Mouse (Mus musculus): Measurements from ENCODE around the gene AC124502.3. TPM values are rescaled to one million over a fixed set of nuclear protein-coding genes. Genes with fewer than 3 reads are reported as not detected.

AC124502.3 gene
- polyA plus RNA-seq, 1 experiment from 2014 or later: 3.6 TPM

- no peak overlapping the region for H3K4me2 ChIP-seq
- no peak for ATAC-seq (replicated peaks)
- peaks cover 41% of the 10 kb centered on the region for H3K27me3 ChIP-seq (replicated peaks)
- 0 out of 2 replicates have a peak, but pooled peaks cover 4% of the 10 kb centered on the region for H3K36me3 ChIP-seq (replicated peaks)
- peaks cover 15% of the 10 kb centered on the region for H3K4me1 ChIP-seq
- H3K4me3 ChIP-seq: no peak overlapping the region
- H3K9me3 ChIP-seq: no peaks in the 10 kb centered on the region
- H3K9ac ChIP-seq: no peak overlapping the region
- 28% methylated on average over 25 of the region's 25 CpGs for WGBS
- H3K27ac ChIP-seq: no peak overlapping the region
These were observed 13.6 kb downstream of the AC124502.3 start for GRCm38 (mm10) chr19:5052166-5052822.

GRCm38 (mm10) chr19:5052853-5053252, 14.2 kb downstream of the AC124502.3 start:
- H3K27me3 ChIP-seq (replicated peaks): peaks cover 45% of the 10 kb centered on the region
- no peak for ATAC-seq (replicated peaks)
- 66% methylated on average over 17 of the region's 17 CpGs for WGBS

GRCm38 (mm10) chr19:5053909-5054308, 15.2 kb downstream of the AC124502.3 start:
- Histone ChIP-seq H3K4me3 (no peak overlapping the region), H3K9ac (no peak overlapping the region), H3K27ac (no peak overlapping the region), H3K4me2 (no peak overlapping the region), H3K27me3 (replicated peaks) (peaks cover 45% of the 10 kb centered on the region), H3K36me3 (replicated peaks) (no peaks in the 10 kb centered on the region), H3K9me3 (no peaks in the 10 kb centered on the region), H3K4me1 (peaks cover 20% of the 10 kb centered on the region)
- ATAC-seq (replicated peaks): no peak
- WGBS: 16% methylated on average over 9 of the region's 9 CpGs

More at GRCm38 (mm10) chr19:5052853-5053252, 14.2 kb downstream of the AC124502.3 start:
- H3K9me3 ChIP-seq: no peaks in the 10 kb centered on the region
- H3K36me3 ChIP-seq (replicated peaks): 0 out of 2 replicates have a peak, but pooled peaks cover 3% of the 10 kb centered on the region
- H3K9ac ChIP-seq: no peak overlapping the region
- H3K27ac ChIP-seq: no peak overlapping the region
- H3K4me2 ChIP-seq: no peak overlapping the region
- no peak overlapping the region for H3K4me3 ChIP-seq
- H3K4me1 ChIP-seq: peaks cover 15% of the 10 kb centered on the region

- Histone ChIP-seq H3K36me3 (replicated peaks) (no peaks in the 10 kb centered on the region), H3K27ac (no peak overlapping the region), H3K9ac (no peak overlapping the region), H3K9me3 (no peaks in the 10 kb centered on the region), H3K4me1 (peaks cover 11% of the 10 kb centered on the region; the same call in 1 of the 2 replicates), H3K27me3 (replicated peaks) (peaks cover 31% of the 10 kb centered on the region), H3K4me2 (no peak overlapping the region), H3K4me3 (no peak overlapping the region)
- ATAC-seq (replicated peaks): peak; percentile 16; the same call in 1 of the 2 replicates
- 14% methylated on average over 6 of the region's 6 CpGs for WGBS
These were observed 17.6 kb downstream of the AC124502.3 start for GRCm38 (mm10) chr19:5056251-5056650.

GRCm38 (mm10) chr19:5057876-5058775, 19.4 kb downstream of the AC124502.3 start:
- H3K4me2 ChIP-seq: no peak overlapping the region
- H3K9me3 ChIP-seq: no peaks in the 10 kb centered on the region
- ATAC-seq (replicated peaks): no peak
- 25% methylated on average over 16 of the region's 16 CpGs for WGBS
- H3K27ac ChIP-seq: no peak overlapping the region
- H3K4me3 ChIP-seq: no peak overlapping the region
- H3K36me3 ChIP-seq (replicated peaks): no peaks in the 10 kb centered on the region
- H3K27me3 ChIP-seq (replicated peaks): peaks cover 12% of the 10 kb centered on the region
- no peak overlapping the region for H3K9ac ChIP-seq
- peaks cover 11% of the 10 kb centered on the region; the same call in 1 of the 2 replicates for H3K4me1 ChIP-seq

- 0 out of 2 replicates have a peak, but pooled peaks have one; percentile 18 for ATAC-seq (replicated peaks)
These were observed 20.4 kb downstream of the AC124502.3 start for GRCm38 (mm10) chr19:5058801-5059771.

GRCm38 (mm10) chr19:5060365-5061330, 22.0 kb downstream of the AC124502.3 start:
- ATAC-seq (replicated peaks): no peak
- H3K9ac ChIP-seq: no peak overlapping the region
- no peak overlapping the region for H3K27ac ChIP-seq
- 0 out of 2 replicates have a peak, but pooled peaks cover 5% of the 10 kb centered on the region for H3K27me3 ChIP-seq (replicated peaks)
- H3K9me3 ChIP-seq: no peaks in the 10 kb centered on the region
- no peak overlapping the region for H3K4me3 ChIP-seq
- H3K36me3 ChIP-seq (replicated peaks): no peaks in the 10 kb centered on the region
- no peak overlapping the region for H3K4me2 ChIP-seq
- WGBS: 42% methylated on average over 5 of the region's 5 CpGs
- H3K4me1 ChIP-seq: peaks cover 11% of the 10 kb centered on the region; the same call in 1 of the 2 replicates

More at GRCm38 (mm10) chr19:5058801-5059771, 20.4 kb downstream of the AC124502.3 start:
- no peaks in the 10 kb centered on the region for H3K36me3 ChIP-seq (replicated peaks)
- 0 out of 2 replicates have a peak, but pooled peaks cover 5% of the 10 kb centered on the region for H3K27me3 ChIP-seq (replicated peaks)
- peaks cover 11% of the 10 kb centered on the region; the same call in 1 of the 2 replicates for H3K4me1 ChIP-seq
- no peaks in the 10 kb centered on the region for H3K9me3 ChIP-seq
- H3K9ac ChIP-seq: no peak overlapping the region
- H3K27ac ChIP-seq: no peak overlapping the region
- no peak overlapping the region for H3K4me2 ChIP-seq
- WGBS: 16% methylated on average over 10 of the region's 10 CpGs
- no peak overlapping the region for H3K4me3 ChIP-seq

- Histone ChIP-seq H3K36me3 (replicated peaks) (no peaks in the 10 kb centered on the region), H3K9ac (no peak overlapping the region), H3K27ac (no peak overlapping the region), H3K4me3 (no peak overlapping the region), H3K4me2 (no peak overlapping the region), H3K9me3 (no peaks in the 10 kb centered on the region), H3K4me1 (peaks cover 11% of the 10 kb centered on the region; the same call in 1 of the 2 replicates), H3K27me3 (replicated peaks) (peaks cover 8% of the 10 kb centered on the region)
- 88% methylated on average over 5 of the region's 5 CpGs for WGBS
- no peak for ATAC-seq (replicated peaks)
These were observed 23.4 kb downstream of the AC124502.3 start for GRCm38 (mm10) chr19:5062041-5062440.

GRCm38 (mm10) chr19:5062446-5062845, 23.8 kb downstream of the AC124502.3 start:
- Histone ChIP-seq H3K9ac (no peak overlapping the region), H3K27me3 (replicated peaks) (peaks cover 11% of the 10 kb centered on the region), H3K36me3 (replicated peaks) (no peaks in the 10 kb centered on the region), H3K4me2 (no peak overlapping the region), H3K4me3 (no peak overlapping the region), H3K4me1 (peaks cover 15% of the 10 kb centered on the region; the same call in 1 of the 2 replicates), H3K9me3 (no peaks in the 10 kb centered on the region), H3K27ac (no peak overlapping the region)
- WGBS: 81% methylated on average over 6 of the region's 6 CpGs
- no peak for ATAC-seq (replicated peaks)

- no peak overlapping the region for H3K27ac ChIP-seq
- peaks cover 26% of the 10 kb centered on the region for H3K27me3 ChIP-seq (replicated peaks)
- no peaks in the 10 kb centered on the region for H3K36me3 ChIP-seq (replicated peaks)
- no peak overlapping the region for H3K4me2 ChIP-seq
- H3K4me1 ChIP-seq: peaks cover 24% of the 10 kb centered on the region
- no peak for ATAC-seq (replicated peaks)
- no peaks in the 10 kb centered on the region for H3K9me3 ChIP-seq
- H3K9ac ChIP-seq: no peak overlapping the region
- no peak overlapping the region for H3K4me3 ChIP-seq
- 66% methylated on average over 7 of the region's 7 CpGs for WGBS
These were observed 26.4 kb downstream of the AC124502.3 start for GRCm38 (mm10) chr19:5065104-5065503.

Measured in midbrain, embryonic 15.5 days (tissue).